Mouse (Mus musculus) frontal cortex, adult (tissue): ENCODE data around the gene Foxk2.
"Not testable (repeated sequence)": the region's sequence is repeated elsewhere in the genome, so short reads cannot be mapped to it uniquely, and the experiment has no call there.

Experiments
- ATAC-seq: cut with Nextera tagmentation; 2 replicates; pipeline ENCODE4 v1.9.2; 2017; ENCODE audit warnings: mild to moderate bottlenecking, moderate library complexity, mixed read lengths; ENCODE audit not compliant: low TSS enrichment

The Foxk2 gene

DNA sequence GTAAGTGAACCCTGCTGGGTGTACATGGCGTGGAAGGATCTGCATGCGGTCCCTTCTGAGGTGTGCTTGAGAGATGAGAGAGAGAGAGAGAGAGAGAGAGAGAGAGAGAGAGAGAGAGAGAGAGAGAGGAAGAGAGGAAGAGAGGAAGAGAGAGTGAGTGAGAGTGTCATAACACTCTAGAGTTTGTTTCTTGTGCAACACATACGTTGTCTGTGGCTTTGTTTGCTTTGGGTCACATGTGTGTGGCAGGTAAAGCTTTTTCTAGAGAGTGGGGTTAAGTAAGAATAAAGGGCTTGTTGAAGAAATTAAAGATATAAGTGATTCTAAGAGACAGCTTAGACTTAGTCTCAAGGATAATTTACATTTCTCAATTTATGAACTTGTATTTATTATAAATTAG is 18.2 kb downstream of the Foxk2 start:
- no peak for ATAC-seq

DNA sequence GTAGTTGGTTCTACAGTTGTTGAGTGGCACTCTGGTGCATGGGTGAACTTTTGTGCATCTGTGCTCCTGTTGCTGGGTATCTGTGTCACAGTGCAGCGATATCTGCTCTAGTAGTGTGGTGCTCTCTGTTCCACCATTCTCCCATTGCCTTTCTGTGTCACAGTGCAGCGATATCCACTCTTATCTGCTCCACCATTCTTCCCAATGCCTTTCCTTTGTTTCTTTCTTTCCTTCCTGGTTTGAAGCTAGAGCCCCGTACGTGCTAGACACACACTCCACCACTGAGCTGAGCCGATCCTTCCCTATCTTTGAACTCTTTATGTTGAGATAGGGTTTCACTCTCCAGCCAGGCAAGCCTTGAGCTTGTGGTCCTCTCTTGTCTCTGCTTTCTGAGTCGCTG is 23.1 kb downstream of the Foxk2 start:
- peak; percentile 10; the same call in 1 of the 2 replicates for ATAC-seq

DNA sequence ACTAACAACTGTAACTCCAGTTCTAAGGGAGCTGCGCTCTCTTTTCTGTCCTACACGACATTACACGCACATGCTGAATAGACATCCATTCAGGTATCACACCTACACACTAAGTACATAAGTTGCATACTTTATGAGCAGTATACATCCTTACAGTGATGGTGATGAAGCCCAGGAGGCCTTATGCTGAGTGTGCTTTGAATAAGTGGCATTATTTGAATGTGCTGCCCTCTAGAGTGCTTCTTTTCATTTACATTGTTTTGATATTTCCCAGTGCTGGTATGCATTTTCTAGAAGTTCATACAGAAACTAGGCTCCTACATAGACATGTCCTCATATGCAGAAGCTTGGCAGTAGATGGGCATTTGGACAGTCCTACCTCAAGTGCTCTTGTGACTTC is 30.1 kb downstream of the Foxk2 start:
- ATAC-seq = 0 out of 2 replicates have a peak, but pooled peaks have one; percentile 62

DNA sequence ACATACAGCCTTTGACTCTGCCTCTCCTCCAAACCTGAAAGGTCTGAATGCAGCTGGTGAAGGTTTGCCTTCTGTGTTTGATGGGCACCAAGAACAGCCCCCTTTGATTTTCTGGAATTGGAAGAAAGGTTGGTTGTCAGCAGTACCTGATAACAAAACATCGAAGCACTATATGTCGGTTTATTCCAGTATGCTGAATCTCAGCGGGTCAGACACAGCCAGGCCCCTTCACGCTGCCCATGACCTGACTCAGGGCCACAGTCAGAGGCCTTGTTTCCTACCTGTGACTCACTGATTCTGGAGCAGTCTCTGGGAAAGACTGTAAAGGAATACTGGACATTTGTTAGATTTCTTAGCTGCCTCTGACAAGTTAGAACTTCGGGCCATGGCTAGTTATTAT is 35.0 kb downstream of the Foxk2 start:
- no peak for ATAC-seq

DNA sequence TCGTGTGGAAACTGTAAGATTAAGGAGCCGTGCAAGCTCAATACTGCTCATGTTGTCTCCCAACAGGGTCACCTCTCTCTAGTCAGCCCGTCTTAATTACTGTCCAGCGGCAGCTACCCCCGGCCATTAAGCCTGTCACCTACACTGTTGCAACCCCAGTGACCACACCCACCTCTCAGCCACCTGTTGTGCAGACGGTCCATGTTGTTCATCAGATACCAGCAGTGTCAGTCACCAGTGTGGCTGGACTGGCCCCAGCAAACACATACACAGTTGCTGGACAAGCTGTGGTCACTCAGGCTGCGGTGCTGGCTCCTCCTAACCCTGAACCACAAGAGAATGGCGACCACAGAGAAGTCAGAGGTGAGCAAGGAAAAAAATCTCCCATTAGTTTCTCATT is 38.7 kb downstream of the Foxk2 start:
- no peak for ATAC-seq

DNA sequence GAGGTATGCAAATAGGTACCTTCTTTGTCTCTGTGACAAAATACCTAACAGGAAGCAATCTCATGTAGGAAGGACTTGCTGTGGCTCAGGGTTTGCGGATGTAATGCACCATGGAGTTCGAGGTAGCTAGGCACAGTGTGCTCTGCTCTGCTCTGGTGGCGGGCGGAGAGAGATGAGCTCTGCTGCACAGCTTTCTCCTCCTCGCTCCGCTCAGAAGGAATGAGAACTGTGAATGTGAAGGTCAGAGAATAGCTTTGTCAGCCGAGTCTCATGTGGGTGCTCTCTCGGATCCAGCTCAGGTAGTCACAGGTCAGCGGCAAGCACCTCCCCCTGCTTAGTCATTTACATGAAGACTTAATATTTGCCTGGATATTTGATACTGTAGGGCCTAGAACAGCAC is 40.5 kb downstream of the Foxk2 start:
- ATAC-seq = no peak

DNA sequence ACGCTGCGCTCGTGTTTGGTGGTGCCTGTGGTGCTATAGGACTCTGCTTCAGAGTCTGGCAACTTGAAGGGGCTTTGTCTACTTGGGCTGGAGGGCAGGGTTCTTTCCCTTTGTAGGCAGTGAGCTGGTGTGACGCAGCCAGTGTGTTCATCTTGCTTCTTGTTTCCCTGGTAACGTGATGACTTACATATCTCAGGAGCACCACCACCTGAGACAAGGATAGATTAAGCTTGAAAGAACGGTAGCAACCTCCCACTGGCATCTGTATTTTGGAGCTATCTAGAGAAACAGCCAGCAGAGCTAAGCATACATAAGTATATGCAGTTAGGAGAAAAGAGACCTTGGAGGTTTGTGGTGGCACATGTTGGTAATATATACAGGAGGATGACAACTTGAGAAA is 45.6 kb downstream of the Foxk2 start:
- peak; percentile 85 for ATAC-seq

DNA sequence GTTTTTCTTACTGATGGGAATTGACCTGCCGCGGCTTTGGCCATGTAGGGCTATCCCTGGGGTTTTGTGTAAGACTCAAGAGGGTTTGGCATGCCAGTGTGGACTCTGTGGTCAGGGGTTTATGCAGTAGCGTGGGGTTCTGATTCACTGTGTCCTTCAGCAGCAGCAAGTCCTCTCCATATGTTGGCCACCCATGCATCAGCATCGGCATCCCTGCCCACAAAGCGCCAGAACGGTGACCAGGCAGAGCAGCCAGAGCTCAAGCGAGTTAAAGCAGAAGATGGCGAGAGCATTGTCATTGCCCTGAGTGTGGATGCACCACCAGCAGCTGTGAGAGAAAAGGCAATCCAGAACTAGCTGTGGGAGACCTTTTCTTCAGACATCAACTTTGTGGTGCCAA is 46.8 kb downstream of the Foxk2 start:
- ATAC-seq = peak; percentile 38; the same call in 1 of the 2 replicates

DNA sequence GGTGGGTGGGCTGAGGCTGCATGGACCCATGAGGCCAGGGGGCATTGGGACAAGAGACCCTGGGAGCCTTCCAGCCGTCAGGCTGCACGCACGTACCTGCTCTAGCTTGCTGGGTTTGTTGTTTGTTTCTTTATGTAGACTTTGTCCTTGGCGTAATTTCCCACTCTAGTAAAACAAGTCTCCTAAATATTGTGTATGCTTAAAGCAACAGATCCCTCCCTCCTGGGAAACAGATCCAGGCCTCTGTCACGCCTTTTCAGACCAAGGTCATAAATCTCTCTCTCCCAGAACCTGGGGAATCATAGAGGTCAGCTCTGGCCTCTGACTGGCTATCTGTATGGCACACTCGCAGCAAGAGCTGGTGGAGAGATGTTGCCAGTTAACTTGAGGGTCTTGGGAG is 47.9 kb downstream of the Foxk2 start:
- ATAC-seq = not testable (repeated sequence)

DNA sequence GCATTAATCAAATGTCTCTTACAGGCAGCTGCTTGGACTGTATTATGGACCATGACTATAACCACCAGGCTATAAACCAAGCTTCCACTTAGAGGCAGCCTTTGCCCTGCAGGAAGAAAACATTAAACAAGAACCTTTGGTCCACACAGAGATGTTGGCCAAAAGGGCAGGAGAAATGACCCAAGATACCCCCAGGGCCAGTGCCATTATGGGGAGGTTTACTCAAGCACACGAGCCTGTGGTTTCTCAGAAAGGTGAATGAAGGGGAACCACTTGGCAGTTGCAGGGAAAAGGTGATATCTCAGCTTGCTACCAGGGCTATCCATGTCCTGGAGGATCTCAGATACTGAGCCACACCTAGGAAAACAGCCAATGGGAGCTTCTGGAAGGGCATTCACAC is 66.2 kb downstream of the Foxk2 start:
- ATAC-seq = no peak

DNA sequence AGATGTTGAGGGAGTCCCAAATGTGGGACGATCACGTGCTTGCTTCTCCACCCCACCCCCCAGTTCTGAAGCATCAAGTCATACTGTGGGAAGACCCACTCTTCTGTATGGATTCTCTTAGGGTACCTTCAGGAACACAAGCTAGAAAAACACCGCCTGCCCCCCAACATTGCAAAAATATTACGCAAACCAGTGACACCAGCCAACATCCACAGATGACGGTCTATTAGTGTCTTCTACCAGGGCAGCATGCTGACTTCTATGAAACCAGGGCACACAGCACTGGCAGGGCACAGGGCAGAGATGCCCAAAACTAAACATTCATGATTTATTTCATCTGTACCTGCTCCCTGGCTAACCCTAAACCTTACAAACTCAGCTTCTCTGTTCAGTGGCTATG is 66.9 kb downstream of the Foxk2 start:
- no peak for ATAC-seq

DNA sequence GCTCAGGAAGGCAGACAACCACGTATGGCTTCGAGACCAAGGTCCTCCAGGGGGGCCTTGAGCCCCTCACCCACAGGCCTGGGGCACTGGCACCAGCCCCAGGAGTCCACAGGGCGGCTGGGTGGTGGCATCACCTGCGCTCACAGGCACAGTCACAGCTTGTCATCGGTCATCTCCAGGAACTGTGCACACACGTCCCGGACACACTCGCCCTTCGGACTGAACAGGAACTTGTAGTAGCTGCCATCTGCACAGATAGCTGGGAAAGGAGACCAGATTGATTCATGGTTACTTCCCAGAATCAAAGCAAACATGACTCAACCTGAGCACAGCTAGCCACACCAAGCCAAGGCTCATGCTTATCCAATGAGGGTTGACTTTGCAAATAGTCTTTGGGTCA is 68.4 kb downstream of the Foxk2 start:
- ATAC-seq = no peak

DNA sequence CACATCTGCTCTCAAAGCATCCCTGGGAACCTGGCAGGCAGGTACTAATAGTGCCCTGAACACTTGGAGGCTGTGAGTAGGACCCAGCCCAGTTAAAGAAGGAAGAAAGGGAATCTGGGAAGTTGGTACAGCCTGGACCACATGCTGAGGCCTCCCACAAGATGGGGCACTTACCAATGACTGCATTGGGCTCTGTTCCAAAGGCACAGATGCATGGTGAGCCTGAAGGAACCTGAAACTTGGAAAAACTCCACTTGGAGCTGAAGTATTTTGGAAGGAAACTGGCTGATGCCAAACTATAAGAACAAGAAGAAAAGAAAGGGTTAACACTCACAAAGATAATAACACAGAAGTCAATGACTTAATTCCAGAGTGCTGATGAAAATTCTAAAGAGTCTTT is 68.8 kb downstream of the Foxk2 start:
- no peak; the same call in 1 of the 2 replicates for ATAC-seq

DNA sequence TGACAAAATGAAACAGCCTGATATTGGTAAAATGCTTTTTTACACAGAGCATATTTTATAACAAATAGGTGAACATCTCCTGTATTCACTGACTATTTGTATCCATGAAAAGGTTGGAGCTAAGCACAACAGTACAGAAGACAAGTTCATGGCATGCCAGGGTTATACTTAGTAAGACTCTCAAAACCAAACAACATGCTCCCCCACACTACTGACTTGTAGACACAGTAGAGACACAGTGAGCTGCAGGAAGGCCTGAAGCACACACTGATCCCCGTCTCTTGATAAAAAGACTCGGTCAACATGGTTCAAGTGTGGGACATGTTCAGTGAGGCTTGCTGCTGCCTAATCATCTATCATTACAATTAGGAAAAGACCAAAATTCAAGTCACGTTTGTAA is 71.9 kb downstream of the Foxk2 start:
- no peak for ATAC-seq

DNA sequence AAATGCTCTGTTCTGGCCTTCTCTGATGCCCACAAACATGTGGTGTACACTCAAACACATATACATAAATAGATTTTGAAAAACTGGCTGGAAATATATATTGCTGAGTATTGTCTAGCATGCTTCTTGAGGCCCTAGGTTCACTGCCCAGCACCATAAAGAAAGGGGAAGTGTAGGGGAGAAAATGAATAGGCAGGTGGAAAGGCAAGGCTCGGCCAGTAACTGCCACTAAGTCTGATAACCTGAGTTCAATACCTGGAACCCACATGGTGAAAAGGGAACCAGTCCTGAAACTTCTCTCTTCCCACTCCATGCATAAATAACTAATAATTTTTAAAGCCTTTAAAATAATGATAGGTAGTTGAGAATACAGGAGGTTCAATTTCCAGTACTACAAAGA is 79.9 kb downstream of the Foxk2 start:
- no peak for ATAC-seq

DNA sequence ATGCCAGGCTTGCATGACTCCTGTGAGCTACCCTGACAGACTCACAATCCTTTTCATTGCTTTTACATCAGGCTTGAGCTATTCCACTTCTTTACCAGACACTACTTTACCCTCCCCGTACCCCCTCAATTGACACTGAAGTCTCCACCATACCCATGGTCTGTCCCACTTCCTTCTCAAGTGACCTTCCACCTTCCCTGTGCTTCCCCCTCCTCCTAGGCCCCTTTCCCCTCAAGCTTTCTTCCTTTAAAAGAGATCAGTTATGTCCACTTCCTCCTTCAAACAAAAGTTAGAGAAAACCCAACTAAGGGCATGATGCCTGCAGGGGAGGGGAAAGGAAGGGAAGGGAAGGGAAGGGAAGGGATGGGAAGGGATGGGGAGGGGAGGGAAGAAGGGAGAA is 80.5 kb downstream of the Foxk2 start:
- no peak for ATAC-seq

DNA sequence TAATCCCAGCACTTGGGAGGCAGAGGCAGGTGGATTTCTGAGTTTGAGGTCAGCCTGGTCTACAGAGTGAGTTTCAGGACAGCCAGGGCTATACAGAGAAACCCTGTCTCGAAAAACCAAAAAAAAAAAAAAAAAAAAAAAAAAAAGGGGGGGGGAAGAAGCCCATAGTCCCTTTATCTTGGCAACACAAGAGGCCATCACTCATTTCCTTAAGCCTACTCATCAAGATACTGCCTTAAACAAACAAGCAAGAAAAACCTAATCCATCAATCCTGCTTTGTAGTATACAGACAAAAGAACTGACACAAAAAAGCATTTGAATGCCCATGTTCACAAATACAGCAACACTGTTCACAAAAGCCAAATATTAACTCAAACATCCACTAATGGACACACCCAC is 82.6 kb downstream of the Foxk2 start:
- ATAC-seq = not testable (repeated sequence)

DNA sequence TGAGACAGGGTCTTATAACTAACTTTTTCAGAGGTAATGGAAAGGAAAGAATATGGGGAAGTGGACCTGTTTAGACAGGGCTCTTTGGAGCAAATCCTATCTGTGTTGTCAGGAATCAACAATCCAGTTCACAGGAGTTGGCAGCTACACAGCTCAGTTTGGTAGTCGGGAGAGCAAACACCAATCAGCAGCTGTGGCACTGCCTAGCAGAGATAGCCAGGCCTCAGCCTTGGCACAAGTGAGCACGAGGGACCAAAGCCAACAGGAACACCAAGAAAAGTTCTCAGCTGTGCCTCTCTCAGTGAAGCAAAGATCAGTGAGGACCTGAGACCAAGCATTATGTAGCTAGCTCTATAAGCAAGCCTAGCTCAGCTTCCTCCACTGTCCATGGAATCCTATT is 87.2 kb downstream of the Foxk2 start:
- no peak for ATAC-seq

DNA sequence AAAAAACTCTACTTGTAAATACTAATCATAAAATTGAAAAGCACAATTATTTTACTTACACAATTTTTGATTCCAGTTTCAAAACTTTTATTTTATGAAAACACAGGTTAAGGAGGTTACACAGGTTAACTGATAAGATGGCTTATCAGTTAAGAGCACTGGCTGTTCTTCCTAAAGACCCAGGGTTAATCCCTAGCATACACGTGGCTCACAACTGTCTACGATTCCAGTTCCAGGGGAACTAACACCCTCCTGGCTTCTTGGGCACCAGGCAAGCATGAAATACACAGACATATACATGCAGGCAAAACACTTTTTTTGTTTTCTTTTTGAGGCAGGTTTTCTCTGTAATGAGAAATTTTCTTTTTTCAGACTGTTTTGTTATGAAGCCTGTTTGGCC is 88.4 kb downstream of the Foxk2 start:
- ATAC-seq = no peak

DNA sequence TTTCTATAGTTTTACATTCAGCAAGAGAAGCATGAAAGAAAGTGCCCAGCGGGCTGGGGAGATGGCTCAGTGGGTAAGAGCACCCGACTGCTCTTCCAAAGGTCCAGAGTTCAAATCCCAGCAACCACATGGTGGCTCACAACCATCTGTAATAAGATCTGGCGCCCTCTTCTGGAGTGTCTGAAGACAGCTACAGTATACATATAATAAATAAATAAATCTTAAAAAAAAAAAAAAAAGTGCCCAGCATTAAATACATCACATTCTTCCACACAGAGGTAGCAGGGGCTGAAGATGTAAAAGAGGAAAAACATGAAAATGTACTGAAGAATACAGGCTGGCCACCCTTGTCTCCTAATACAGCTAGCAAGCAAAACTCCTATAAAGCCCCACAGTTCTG is 88.9 kb downstream of the Foxk2 start:
- ATAC-seq = not testable (repeated sequence)

DNA sequence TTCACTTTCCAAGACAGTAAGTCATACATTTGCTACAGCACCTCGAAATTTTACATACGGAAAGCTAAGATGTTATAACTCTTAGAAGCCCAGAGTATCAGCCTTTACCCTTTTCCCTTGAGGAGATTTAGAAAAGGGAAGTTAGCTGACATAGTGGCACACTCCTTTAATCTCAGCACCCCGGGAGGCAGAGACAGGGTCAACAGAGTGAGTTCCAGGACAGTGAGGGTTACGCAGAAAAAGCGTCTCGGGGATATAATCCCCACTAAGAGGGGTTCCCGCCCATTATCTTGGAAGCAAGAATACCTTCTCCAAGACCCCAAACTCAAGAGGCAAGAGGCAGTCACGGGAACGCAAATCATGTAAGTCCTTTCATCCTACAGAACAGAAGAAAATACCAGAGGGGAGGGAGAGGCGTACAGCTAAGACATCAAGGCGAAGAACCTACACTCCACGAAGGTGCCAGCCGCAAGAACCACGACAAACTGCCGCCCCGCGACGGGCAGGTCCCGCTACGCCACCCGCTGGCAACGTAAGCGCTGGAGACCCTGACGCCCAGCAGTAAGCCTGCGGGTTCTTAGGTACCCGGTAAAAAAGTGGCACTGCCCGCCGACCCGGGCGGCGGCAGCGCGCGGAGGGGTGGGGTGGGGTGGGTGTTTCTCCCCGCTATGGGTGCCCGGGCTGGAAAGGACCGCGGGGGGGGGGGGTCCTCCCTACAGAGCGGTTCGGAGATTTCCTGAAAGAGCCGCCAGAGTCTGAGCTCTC is 93.7 kb downstream of the Foxk2 start:
- peak; percentile 20 for ATAC-seq

DNA sequence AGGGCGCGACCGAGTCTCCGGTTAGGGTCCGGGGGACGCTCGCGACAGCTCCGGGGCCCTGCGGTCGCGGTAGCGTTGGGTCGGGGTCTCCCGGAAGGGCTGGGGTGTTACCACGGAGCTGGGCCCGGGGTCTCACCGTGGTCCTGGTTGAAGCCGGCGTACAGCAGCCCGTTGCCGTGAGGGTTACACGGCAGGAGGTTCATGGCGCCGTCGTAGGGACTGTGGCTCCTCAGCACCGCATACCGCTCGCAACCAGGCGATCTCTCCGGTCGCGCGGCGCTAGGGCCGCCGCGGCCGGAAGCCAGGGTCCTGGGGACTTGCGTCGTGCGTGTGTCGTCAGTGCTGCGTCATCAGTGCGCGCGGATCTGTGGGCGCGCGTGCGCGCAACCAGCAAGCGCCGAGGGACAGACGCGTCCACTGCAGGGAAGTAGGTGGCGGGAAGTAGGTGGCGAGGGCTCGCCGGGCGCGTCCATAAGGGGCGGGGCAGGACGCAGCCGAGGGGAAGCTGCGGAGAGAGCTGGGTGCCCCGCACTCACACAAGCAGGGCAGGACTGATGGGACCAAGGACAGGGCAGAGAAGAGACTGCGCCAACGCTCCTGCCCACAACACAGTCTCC is 94.4 kb downstream of the Foxk2 start, which contains the start of gene Wdr45b:
Gene Wdr45b (minus strand): TSS at position 355 of the 617 bp plus-strand sequence.
- peak; percentile 88 for ATAC-seq
